Mouse (Mus musculus): ENCODE data around the gene Psenen. TPM values are rescaled to one million over a fixed set of nuclear protein-coding genes. Genes with fewer than 3 reads are reported as not detected.

The Psenen gene
- polyA plus RNA-seq, 1 experiment from 2014 or later = 185 TPM

GRCm38 (mm10) chr7:30560296-30560695, 3.1 kb downstream of the Psenen start:
- 66% methylated on average over 2 of the region's 2 CpGs for WGBS
- TF ChIP-seq CTCF (IDR thresholded peaks at IDR 0.05; ENCODE audit: low read depth) (no peak), EP300 (optimal IDR thresholded peaks at IDR 0.05) (no peak)
- no peak for ATAC-seq (ENCODE audit: low FRiP score, low TSS enrichment)
- H3K27me3 ChIP-seq (ENCODE audit: control insufficient read depth, insufficient read depth, low read length) = no peaks in the 10 kb centered on the region
- 0 out of 2 replicates have a peak, but pooled peaks cover 3% of the 10 kb centered on the region for H3K4me1 ChIP-seq (replicated peaks; ENCODE audit: control insufficient read depth, insufficient read depth)
- DNase-seq (ENCODE audit: low spot score) = no peak
- no peak overlapping the region for H3K4me2 ChIP-seq (replicated peaks; ENCODE audit: low read depth)
- H3K36me3 ChIP-seq (ENCODE audit: control insufficient read depth, insufficient read depth, low read length) = peaks cover 10% of the 10 kb centered on the region; the same call in 1 of the 2 replicates
- H3K27ac ChIP-seq (replicated peaks) = no peak overlapping the region
- no peak overlapping the region for H3K9ac ChIP-seq (ENCODE audit: low read length)
- H3K4me3 ChIP-seq (ENCODE audit: low read depth, low read length) = no peak overlapping the region
- no peaks in the 10 kb centered on the region for H3K9me3 ChIP-seq (ENCODE audit: control insufficient read depth, low read length)

DNA sequence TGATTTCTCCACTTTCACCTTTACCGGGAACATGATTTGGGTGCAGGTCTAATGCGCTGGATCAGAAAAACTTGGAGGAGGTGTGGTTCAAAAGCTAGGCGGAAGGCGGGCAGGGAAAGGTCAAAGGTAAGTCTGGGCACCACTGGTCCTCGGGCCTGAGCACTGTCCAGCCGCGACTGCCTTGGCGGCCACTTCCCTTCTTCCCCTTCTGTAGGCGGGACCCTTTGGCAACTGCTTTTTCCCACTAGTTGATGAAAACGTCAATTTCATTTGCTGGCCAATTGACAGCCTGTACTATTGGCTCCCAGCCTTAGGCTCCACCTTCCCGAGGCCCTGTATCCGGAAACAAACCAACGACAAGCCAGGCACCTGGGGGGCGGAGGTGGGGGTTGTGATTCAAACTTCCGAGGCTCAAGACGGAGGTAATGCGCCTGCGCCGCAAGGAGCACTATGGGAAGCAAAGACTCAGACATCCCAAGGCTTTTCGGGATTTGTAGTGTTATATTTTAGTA, 3.9 kb downstream of the Psenen start, which contains the start of gene Lin37:
TSS of gene Lin37 (minus strand) at position 396 of the 512 bp plus-strand sequence.
- peak; percentile 89 for ATAC-seq (ENCODE audit: low FRiP score, low TSS enrichment)
- Histone ChIP-seq H3K9me3 (ENCODE audit: control insufficient read depth, low read length) (no peaks in the 10 kb centered on the region), H3K27me3 (ENCODE audit: control insufficient read depth, insufficient read depth, low read length) (no peaks in the 10 kb centered on the region), H3K9ac (ENCODE audit: low read length) (peak within 1 kb of the TSS; percentile 61), H3K4me1 (replicated peaks; ENCODE audit: control insufficient read depth, insufficient read depth) (0 out of 2 replicates have a peak, but pooled peaks cover 3% of the 10 kb centered on the region), H3K36me3 (ENCODE audit: control insufficient read depth, insufficient read depth, low read length) (peaks cover 15% of the 10 kb centered on the region), H3K27ac (replicated peaks) (peak within 1 kb of the TSS; percentile 71), H3K4me2 (replicated peaks; ENCODE audit: low read depth) (peak within 1 kb of the TSS; percentile 73), H3K4me3 (ENCODE audit: low read depth, low read length) (peak within 1 kb of the TSS; percentile 62)
- TF ChIP-seq CTCF (IDR thresholded peaks at IDR 0.05; ENCODE audit: low read depth) (no peak), EP300 (optimal IDR thresholded peaks at IDR 0.05) (peak; percentile 51)
- DNase-seq (ENCODE audit: low spot score) = peak; percentile 97
- WGBS = 0% methylated on average over 20 of the region's 20 CpGs

DNA sequence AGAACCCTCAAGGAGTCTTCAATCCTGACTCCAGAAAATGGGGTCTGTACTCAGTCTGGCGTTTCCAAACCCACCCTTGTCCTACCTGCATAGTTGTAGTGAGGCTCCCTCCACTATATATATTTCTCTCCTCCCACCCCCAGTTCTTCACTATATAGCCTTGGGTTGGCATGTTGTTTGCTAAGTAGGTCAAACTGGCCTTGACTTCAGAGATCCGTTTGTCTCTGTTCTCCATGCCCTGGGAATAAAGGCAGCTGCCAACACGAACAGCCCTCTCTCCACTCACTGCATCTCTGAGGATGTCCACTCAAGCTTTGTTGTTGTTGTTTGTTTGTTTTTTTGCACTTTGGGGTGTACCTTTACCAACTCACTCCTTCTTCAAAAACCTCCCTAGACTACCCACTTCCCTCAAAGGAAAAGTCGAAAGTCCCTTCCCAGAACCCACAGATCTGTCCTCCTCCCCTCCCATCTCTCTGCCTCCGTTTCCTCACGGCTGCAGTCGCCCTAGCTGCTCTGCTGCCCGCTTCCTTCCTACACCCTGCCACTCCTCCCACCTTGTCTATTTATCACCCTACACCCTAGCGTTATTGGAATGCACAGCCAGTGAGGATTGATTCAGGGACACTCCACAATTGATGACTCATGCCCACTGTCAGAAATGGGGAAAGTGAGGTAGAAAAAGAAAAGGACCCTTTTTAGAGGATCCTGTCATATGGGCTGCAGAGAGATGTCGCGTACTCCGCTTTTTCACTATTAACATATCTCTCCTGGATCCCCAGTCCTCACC, 4.6 kb downstream of the Psenen start:
- 9% methylated on average over 12 of the region's 12 CpGs for WGBS

DNA sequence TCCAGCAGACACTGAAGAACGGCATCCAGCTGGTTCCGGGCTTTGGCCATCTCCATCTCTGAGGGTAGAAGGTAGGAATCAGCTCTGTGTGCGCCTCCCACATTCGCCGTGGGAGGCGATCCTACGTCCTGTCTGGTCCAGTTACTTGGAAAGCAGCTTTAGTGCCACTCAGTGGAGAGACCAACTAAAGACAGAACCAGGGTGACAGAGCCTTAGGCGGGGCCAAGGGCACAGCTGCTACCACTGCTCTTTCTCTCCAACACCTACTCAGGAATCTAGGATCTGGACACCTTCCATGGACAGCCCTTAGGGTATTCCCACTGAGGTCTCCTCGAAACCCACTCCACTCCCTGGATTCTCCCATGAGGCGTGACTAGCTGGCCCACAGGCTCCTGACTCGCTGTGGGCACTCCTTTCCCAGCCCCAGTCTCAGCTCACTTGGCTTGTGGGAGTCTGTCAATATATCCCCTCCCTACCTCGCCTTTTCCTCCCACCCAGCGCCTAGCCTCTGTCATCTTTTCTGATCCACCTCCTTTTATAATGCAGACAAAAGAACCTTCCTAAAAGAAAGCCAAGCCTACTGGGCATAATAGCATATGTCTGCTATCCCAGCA, 5.4 kb downstream of the Psenen start:
- Histone ChIP-seq H3K4me2 (replicated peaks; ENCODE audit: low read depth) (0 out of 2 replicates have a peak overlapping the region, but pooled peaks have one; percentile 14), H3K4me1 (replicated peaks; ENCODE audit: control insufficient read depth, insufficient read depth) (0 out of 2 replicates have a peak, but pooled peaks cover 2% of the 10 kb centered on the region), H3K27ac (replicated peaks) (no peak overlapping the region), H3K9me3 (ENCODE audit: control insufficient read depth, low read length) (no peaks in the 10 kb centered on the region), H3K4me3 (ENCODE audit: low read depth, low read length) (no peak overlapping the region), H3K9ac (ENCODE audit: low read length) (0 out of 2 replicates have a peak overlapping the region, but pooled peaks have one; percentile 13), H3K27me3 (ENCODE audit: control insufficient read depth, insufficient read depth, low read length) (no peaks in the 10 kb centered on the region), H3K36me3 (ENCODE audit: control insufficient read depth, insufficient read depth, low read length) (peaks cover 15% of the 10 kb centered on the region)
- WGBS = 81% methylated on average over 13 of the region's 13 CpGs
- no peak for ATAC-seq (ENCODE audit: low FRiP score, low TSS enrichment)
- no peak for DNase-seq (ENCODE audit: low spot score)
- TF ChIP-seq EP300 (optimal IDR thresholded peaks at IDR 0.05) = no peak
- no peak for TF ChIP-seq CTCF (IDR thresholded peaks at IDR 0.05; ENCODE audit: low read depth)

More for the DNA sequence above, 4.6 kb downstream of the Psenen start:
- TF ChIP-seq CTCF (IDR thresholded peaks at IDR 0.05; ENCODE audit: low read depth) (no peak), EP300 (optimal IDR thresholded peaks at IDR 0.05) (no peak)
- Histone ChIP-seq H3K9me3 (ENCODE audit: control insufficient read depth, low read length) (no peaks in the 10 kb centered on the region), H3K4me1 (replicated peaks; ENCODE audit: control insufficient read depth, insufficient read depth) (0 out of 2 replicates have a peak, but pooled peaks cover 3% of the 10 kb centered on the region), H3K36me3 (ENCODE audit: control insufficient read depth, insufficient read depth, low read length) (peaks cover 15% of the 10 kb centered on the region), H3K27me3 (ENCODE audit: control insufficient read depth, insufficient read depth, low read length) (no peaks in the 10 kb centered on the region), H3K4me2 (replicated peaks; ENCODE audit: low read depth) (peak overlapping the region; percentile 73), H3K9ac (ENCODE audit: low read length) (peak overlapping the region; percentile 61), H3K27ac (replicated peaks) (peak overlapping the region; percentile 71), H3K4me3 (ENCODE audit: low read depth, low read length) (peak overlapping the region; percentile 62)
- DNase-seq (ENCODE audit: low spot score) (no peak), ATAC-seq (ENCODE audit: low FRiP score, low TSS enrichment) (no peak)

- peaks cover 15% of the 10 kb centered on the region for H3K36me3 ChIP-seq (ENCODE audit: control insufficient read depth, insufficient read depth, low read length)
- H3K9ac ChIP-seq (ENCODE audit: low read length) = no peak overlapping the region
- no peak overlapping the region for H3K27ac ChIP-seq (replicated peaks)
- H3K4me1 ChIP-seq (replicated peaks; ENCODE audit: control insufficient read depth, insufficient read depth) = 0 out of 2 replicates have a peak, but pooled peaks cover 2% of the 10 kb centered on the region
- no peaks in the 10 kb centered on the region for H3K9me3 ChIP-seq (ENCODE audit: control insufficient read depth, low read length)
- TF ChIP-seq EP300 (optimal IDR thresholded peaks at IDR 0.05) (no peak), CTCF (IDR thresholded peaks at IDR 0.05; ENCODE audit: low read depth) (peak; percentile 46)
- no peak overlapping the region for H3K4me2 ChIP-seq (replicated peaks; ENCODE audit: low read depth)
- no peaks in the 10 kb centered on the region for H3K27me3 ChIP-seq (ENCODE audit: control insufficient read depth, insufficient read depth, low read length)
- ATAC-seq (ENCODE audit: low FRiP score, low TSS enrichment) = no peak
- DNase-seq (ENCODE audit: low spot score) = no peak
- no peak overlapping the region for H3K4me3 ChIP-seq (ENCODE audit: low read depth, low read length)
- WGBS = 96% methylated on average over 18 of the region's 18 CpGs
These were observed 6.4 kb downstream of the Psenen start for GRCm38 (mm10) chr7:30556894-30557536.

Measured in stomach, postnatal 0 days (tissue).